Mouse (Mus musculus) right cerebral cortex, adult 2 months (tissue): ENCODE results near the gene Ski.

Source experiments
- DNase-seq, 2 experiments: peaks; one replicate each; pipeline ENCODE4 v3.0.0; 2021 to 2022; ENCODE audit warnings: low spot score in 2 of 2

Ski gene

DNA sequence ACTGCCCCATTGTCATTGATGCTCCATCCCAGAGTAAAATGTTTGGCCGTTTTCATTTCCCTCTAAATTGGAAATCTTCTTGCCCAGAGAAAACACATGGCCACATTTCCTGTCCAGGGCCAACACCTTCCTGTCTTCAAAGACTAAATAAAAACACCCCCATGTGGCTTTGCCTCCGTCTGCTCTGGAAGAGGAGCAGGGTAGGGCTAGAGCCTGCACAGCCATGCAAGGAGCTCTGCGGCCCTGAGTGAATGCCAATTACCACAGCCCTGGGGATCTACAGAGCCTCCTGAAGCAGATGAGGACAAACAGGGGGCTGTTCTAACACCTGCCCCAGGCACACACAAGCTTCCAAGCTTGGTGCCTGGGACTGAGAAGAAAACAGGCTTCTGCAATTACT, 46.2 kb downstream of the Ski start:
- no peak for DNase-seq

DNA sequence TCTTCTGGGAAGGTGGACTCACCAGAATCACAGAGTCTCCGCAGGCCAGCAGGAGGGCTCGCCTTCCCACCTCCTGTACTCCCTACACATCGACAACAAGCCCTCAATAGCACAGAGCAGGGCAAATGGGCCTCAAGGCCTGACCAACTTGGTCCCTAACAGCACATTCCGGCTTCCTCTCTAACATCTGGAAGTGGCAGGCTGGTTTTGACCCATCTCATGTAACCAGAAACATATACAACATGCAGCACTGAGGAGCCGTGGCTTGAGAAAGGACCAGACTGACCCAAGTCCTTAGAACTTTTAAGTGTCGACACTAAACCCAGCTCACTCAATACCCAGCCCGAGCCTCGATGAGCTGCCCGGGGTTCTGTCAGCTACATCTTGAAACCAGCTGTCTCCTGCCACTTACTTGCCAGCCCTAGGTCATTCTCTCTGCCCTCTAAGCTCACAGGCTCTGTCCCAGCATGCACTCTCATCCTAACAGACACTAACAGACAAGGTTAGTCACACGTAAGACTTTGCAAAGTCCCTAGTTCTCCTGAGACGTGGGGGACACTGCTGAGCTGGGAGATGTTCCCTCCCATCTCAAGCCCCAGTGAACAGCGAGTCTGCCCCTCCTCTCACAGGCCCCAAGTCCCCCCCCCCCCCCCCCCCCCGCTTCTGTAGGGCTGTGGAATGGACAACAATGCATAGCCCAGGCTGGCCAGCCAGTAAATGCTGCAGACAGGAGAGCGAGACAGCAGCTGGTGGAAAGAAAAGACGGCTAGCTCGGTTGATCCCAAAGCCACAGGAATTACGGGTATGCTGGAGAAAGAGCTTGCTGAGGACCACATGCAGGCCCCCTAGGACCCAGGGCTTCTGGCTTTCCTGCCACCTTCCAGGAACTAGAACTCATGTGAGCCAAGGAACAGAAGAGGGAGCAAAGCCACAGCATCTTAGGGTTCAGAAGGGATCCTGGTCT, 48.3 kb downstream of the Ski start:
- DNase-seq = no peak

DNA sequence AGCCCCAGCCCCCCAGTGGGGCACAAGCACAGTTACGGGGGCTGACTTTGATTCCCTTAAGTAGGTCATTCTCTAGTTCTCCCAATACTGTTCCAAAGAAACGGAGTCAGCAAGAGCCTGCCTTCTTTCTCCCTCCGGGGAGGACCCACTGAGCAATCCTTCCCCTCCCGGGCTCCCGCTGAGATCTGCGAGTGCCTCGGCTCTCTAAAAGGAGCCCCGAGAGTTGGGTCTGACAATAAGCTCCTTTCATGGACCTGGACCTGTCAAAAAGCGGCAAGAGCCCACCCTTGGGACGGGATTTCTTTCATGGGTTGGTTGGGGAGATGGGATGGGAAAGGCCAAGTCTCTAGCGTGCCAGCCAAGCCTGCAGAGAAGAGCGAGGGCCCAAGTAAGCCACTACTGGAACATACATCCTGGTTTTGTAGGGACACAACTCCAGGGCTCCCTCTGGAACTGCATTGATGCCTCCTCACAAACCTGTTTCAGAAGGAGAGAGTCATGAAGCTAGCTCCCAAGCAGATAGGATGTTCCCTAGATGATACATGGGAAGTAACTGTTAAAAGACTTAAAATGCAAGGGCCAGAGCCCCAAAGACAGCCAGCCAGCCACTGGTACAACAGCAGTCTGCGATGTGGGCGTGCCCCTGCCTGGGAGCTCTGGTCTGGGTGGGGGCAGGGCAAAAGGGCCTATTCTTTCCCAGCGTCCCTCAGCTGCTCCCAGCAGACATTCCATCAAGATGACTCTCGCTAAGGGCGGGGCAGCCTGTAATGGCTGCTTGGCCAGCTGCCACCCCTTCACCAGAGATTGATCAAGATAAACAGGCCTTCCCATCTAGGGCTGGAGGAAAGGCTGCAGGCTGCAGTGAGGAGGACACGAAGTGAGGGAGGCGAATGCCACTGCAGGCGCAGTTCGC, 49.2 kb downstream of the Ski start:
- DNase-seq = peak; percentile 65 to 72

GRCm38 (mm10) chr4:155171961-155172533, 50.3 kb downstream of the Ski start:
- DNase-seq = peak; percentile 61 to 71

- no peak for DNase-seq
Measured at GRCm38 (mm10) chr4:155170614-155171212, 51.7 kb downstream of the Ski start.

DNA sequence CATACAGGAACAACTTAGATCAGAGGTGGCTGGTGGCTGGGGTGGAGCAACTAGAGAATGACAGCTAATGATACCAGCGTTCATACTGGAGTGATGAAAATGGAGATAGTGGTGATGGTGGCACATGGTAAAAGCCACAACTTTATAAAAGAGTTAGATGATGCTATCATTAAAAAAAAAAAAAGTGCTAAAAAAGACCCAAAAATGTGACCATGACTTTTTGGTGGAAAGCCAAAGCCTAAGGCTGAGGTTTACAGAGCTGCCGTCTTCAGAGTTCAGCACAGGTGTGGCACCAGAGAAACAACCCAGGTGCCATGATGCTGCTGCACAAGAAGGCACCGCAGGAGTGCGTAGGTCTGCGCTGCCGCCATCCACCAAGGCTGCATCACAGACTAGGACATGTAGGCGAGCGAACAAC, 53.5 kb downstream of the Ski start:
- no peak for DNase-seq

GRCm38 (mm10) chr4:155165861-155166260, 56.5 kb downstream of the Ski start:
- no peak for DNase-seq

DNA sequence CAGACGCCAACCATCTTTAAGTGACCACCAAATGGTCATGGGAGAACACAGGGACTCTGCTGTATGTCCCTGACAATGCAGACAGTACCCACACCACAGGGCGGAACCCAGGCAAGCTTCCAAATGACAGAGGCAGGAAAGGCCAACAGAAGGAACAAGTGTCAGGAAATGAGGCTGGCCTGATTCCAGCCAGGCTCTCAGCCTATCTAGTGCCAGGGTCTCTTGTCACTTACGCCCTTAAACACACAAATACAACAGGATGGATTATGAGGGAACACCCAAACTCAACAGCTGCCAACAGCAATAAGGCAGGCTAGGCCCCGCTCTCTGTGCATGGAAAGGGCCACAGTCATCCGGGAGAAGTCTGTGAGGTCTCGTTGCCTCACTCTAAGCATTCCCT, 57.8 kb downstream of the Ski start:
- no peak for DNase-seq

DNA sequence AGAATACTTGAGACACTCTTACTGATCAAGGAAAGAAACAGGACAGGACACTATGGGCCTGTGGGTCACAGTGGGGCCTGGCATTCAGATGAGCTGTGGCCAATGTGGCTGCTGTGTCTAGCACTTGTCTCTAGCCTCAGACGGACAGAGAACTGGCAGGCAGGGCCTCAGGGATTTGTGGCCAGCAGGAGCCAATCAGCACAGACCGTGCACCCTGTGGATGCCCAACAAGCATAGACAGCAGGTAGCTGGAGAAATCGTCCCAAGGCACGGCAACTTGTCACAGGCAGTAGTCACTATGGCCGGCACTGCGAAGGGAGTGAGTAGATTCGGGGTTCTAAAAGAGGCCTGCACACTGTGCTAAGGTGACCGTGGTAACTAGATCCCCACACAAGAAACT, 58.7 kb downstream of the Ski start:
- no peak for DNase-seq

DNA sequence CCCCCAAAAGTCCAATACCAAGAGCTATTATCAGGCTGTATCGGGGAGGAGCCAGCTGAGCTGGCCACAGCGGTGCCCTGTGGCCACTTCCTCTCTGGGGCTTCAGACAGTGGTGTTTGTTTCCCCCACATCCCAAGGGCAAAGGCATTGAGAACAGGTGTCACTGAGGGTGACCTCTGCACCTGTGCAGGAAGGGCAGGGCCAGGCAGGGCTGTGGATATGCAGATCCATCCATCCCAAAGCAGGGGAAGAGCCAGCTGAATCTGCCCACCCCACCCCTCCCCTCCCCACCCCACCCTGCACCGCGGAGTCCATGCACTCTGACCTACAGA, 59.1 kb downstream of the Ski start:
- DNase-seq = no peak

- DNase-seq = no peak
Measured at GRCm38 (mm10) chr4:155162433-155163319, 59.7 kb downstream of the Ski start.

DNA sequence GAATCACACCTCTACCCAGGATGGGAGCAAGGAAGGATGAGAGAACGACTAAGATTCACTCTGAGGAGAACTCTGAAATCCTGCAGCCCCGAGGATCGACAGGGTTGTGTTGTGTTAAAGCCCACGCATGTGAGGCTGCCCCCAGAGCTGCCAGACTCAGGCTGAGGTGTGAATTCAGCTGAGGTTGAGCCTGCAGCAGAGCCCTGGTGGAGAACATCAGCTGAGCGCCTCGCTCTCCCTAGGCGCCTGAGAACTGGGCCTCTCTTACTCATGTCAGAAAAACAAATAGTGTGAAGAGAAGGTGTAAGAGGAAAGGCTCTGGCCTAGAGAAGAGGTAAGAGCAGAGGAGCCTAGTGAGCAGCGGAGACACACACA, 63.9 kb downstream of the Ski start:
- no peak for DNase-seq

GRCm38 (mm10) chr4:155157871-155158542, 64.4 kb downstream of the Ski start:
- DNase-seq = no peak

GRCm38 (mm10) chr4:155156734-155157133, 65.7 kb downstream of the Ski start:
- DNase-seq = peak in 1 of 2 experiments; percentile 52

DNA sequence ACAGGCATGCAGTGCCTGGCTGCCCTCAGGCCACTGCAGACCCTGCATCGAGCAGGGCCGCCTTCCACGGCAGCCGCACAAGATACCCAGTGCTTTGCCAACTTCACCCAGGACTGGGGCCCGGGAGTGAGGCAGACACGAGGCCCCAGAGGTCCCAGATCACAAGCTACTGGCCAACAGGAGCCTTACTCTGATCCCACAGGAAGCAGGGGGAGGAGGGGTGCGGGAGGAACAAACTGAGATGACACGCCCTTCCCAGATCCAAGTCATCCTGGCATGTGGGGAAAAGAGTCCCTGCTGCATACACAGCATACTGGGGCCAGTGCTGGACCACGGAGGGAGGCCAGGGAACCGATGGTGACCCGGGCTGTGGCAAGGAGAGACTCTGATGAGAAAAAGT, 67.4 kb downstream of the Ski start:
- DNase-seq = no peak

- DNase-seq = no peak
Measured at GRCm38 (mm10) chr4:155153389-155154072, 68.9 kb downstream of the Ski start.

DNA sequence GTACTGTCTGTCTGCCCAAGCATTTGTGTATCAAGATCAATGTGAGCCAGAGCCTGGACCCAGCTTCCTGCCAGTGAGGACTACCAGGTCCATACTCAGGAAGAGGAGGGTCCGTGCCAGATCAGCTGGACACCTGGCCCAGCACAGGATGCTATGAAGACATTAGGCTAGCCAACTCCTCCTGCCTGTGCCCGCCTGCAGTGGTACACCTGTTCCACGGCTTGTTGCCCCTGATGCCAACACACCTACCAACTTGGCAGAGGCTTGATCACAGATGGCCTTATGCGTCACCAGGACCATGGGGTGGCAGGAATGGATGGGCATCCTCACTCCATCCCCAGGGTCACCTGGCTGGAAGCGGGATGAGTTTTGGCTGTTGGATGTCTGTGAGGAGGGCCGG, 69.9 kb downstream of the Ski start:
- no peak for DNase-seq

DNA sequence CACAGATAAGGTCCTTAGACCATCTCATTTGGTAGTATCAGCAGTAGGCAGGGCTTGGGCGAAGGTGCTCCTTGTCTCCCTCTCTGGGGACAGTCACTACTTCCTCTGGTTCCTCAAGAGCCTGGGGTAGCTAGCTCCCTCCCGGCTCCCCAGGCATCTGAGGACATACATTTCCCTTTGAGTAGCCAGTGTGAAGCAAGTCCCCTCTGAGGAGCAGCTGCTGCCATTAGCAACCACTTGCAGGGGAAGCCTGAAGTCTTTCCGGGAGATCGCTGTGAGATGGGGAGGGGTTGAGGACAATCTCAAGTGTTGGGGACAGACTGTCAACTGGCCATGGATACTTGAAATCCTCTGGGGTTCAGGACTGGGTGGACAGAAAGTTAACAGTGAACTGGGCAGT, 70.5 kb downstream of the Ski start:
- DNase-seq = no peak

DNA sequence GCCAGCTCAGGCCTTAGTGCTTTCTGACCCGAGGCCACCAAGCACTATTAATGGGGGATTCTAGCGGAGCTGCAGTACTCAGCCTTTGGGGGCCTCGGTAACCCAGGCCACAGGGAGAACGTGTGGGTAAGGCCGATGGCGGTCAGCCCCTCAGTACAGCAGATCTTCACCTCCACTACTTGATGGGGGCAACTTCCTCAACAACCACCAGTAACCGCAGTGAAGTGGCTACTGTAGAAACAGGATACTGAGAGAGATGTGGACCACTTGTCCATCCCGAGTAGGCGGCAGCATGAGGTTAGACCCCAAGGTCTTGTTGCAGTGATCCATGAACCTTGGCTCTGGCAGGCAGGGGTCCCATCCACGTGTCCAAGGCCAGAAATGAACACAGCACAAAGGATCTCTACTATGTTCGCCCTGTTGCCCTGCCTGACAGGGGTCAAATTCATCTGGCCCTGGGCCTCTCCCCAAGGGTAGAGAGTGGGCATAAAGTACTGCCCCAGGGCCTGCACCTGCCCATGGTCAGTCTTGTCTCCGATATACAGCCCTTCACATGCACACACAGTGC, 71.1 kb downstream of the Ski start:
- no peak for DNase-seq
